Mouse (Mus musculus) MEL (cell line): ENCODE measurements at regions not wholly inside any gene's neighbourhood (a gene's known extent, or its start where the extent isn't known, plus 50 kb on each side); places are given as distances from the start of the nearest gene placed in this dataset.

Source experiments
- DNase-seq: peaks from one replicate; pipeline ENCODE4 v3.0.0; 2011; ENCODE audit warnings: low read depth, low spot score
- H3K27ac ChIP-seq: 2 replicates; pipeline ENCODE4 v1.5.1; 2012; ENCODE audit warnings: low read depth, mild to moderate bottlenecking, control low read depth, low read length, moderate library complexity; ENCODE audit not compliant: control insufficient read depth
- H3K27me3 ChIP-seq, 2 experiments: fragments of 150-350 bp in 1 of 2; sonication (generic) in 1 of 2; 2 replicates each; pipeline ENCODE4 v1.6.1; 2012; ENCODE audit warnings: low read length in 2 of 2, mild to moderate bottlenecking in 2 of 2, improper control_type of control experiment in 1 of 2, moderate library complexity in 1 of 2; ENCODE audit not compliant: insufficient read depth in 2 of 2, control insufficient read depth in 1 of 2
- H3K36me3 ChIP-seq, 2 experiments: 2 replicates each; pipeline ENCODE4 v1.6.1; 2012 to 2014; ENCODE audit warnings: low read length in 2 of 2, improper control_type of control experiment in 1 of 2, inconsistent platforms in 1 of 2, mild to moderate bottlenecking in 1 of 2; ENCODE audit not compliant: insufficient read depth in 2 of 2, control insufficient read depth in 1 of 2
- H3K4me1 ChIP-seq, 2 experiments: fragments of 150-350 bp in 1 of 2; sonication (generic) in 1 of 2; 2 replicates each; pipeline ENCODE4 v1.6.1; 2012; ENCODE audit warnings: low read length in 2 of 2, improper control_type of control experiment in 1 of 2, mild to moderate bottlenecking in 1 of 2; ENCODE audit not compliant: insufficient read depth in 2 of 2, control insufficient read depth in 1 of 2
- H3K4me3 ChIP-seq, 2 experiments: fragments of 150-350 bp in 1 of 2; sonication (generic) in 1 of 2; 2 replicates each; pipeline ENCODE4 v1.5.1; 2012; ENCODE audit warnings: low read depth in 2 of 2, low read length in 2 of 2, mild to moderate bottlenecking in 2 of 2, moderate library complexity in 2 of 2, control low read depth in 1 of 2, improper control_type of control experiment in 1 of 2; ENCODE audit not compliant: control insufficient read depth in 1 of 2, insufficient read depth in 1 of 2
- H3K79me2 ChIP-seq: 2 replicates; pipeline ENCODE4 v1.6.1; 2012; ENCODE audit warnings: mild to moderate bottlenecking, low read length, moderate library complexity; ENCODE audit not compliant: control insufficient read depth, poor library complexity, insufficient read depth
- H3K9ac ChIP-seq: 2 replicates; pipeline ENCODE4 v1.6.1; 2012; ENCODE audit warnings: low read depth, mild to moderate bottlenecking, control low read depth, low read length, moderate library complexity; ENCODE audit not compliant: control insufficient read depth, poor library complexity, severe bottlenecking
- H3K9me3 ChIP-seq: fragments of 150-350 bp; sonication (generic); replicated peaks from 2 replicates; pipeline ENCODE4 v1.6.1; 2012; ENCODE audit warnings: mild to moderate bottlenecking, low read length, improper control_type of control experiment, moderate library complexity; ENCODE audit not compliant: insufficient read depth
- BHLHE40 ChIP-seq: IDR thresholded peaks from 2 replicates; pipeline ENCODE4 v1.6.1; 2012; ENCODE audit warnings: low read depth, mild to moderate bottlenecking, inconsistent platforms, low read length, improper control_type of control experiment, borderline replicate concordance
- CHD1 ChIP-seq: IDR thresholded peaks from 2 replicates; pipeline ENCODE4 v1.6.1; 2012; ENCODE audit warnings: low read depth, mild to moderate bottlenecking, inconsistent platforms, low read length, improper control_type of control experiment
- CHD2 ChIP-seq: IDR thresholded peaks from 2 replicates; pipeline ENCODE4 v1.6.1; 2011; ENCODE audit warnings: low read length, improper control_type of control experiment
- ELF1 ChIP-seq: IDR thresholded peaks from 2 replicates; pipeline ENCODE4 v1.6.1; 2014; ENCODE audit warnings: low read depth, mild to moderate bottlenecking, inconsistent platforms, low read length, improper control_type of control experiment, moderate library complexity
- EP300 ChIP-seq, 2 experiments: IDR thresholded peaks; 2 replicates each; pipeline ENCODE4 v1.6.1; 2011; ENCODE audit warnings: improper control_type of control experiment in 2 of 2, low read length in 2 of 2, low read depth in 1 of 2, mild to moderate bottlenecking in 1 of 2
- GATA1 ChIP-seq: IDR thresholded peaks from 2 replicates; pipeline ENCODE4 v1.6.1; 2011; ENCODE audit warnings: low read depth, low read length, improper control_type of control experiment
- HCFC1 ChIP-seq: IDR thresholded peaks from 2 replicates; pipeline ENCODE4 v1.6.1; 2012; ENCODE audit warnings: low read depth, mild to moderate bottlenecking, inconsistent platforms, low read length, improper control_type of control experiment, moderate library complexity
- KAT2A ChIP-seq: conservative IDR thresholded peaks from 2 replicates; pipeline ENCODE4 v1.6.1; 2012; ENCODE audit warnings: low read depth, low read length, improper control_type of control experiment, inconsistent platforms
- MAX ChIP-seq: IDR thresholded peaks from 2 replicates; pipeline ENCODE4 v1.6.1; 2011; ENCODE audit warnings: low read length, improper control_type of control experiment
- MEF2A ChIP-seq: IDR thresholded peaks from 2 replicates; pipeline ENCODE4 v1.6.1; 2014; ENCODE audit warnings: low read depth, mild to moderate bottlenecking, inconsistent platforms, low read length, improper control_type of control experiment; ENCODE audit not compliant: poor library complexity, insufficient replicate concordance, severe bottlenecking; ENCODE audit errors: extremely low read depth
- NELFE ChIP-seq: IDR thresholded peaks from 2 replicates; pipeline ENCODE4 v1.6.1; 2011; ENCODE audit warnings: low read depth, low read length, improper control_type of control experiment
- NRF1 ChIP-seq: IDR thresholded peaks from 2 replicates; pipeline ENCODE4 v1.6.1; 2014; ENCODE audit warnings: low read depth, mild to moderate bottlenecking, inconsistent platforms, low read length, improper control_type of control experiment, moderate library complexity; ENCODE audit not compliant: poor library complexity, insufficient read depth, severe bottlenecking
- POLR2A ChIP-seq, 2 experiments: IDR thresholded peaks; 2 replicates each; pipeline ENCODE4 v1.6.1; 2011 to 2012; ENCODE audit warnings: low read length in 2 of 2, mild to moderate bottlenecking in 2 of 2, control low read depth in 1 of 2, improper control_type of control experiment in 1 of 2, low read depth in 1 of 2, moderate library complexity in 1 of 2; ENCODE audit not compliant: control insufficient read depth in 1 of 2, insufficient read depth in 1 of 2, poor library complexity in 1 of 2
- RAD21 ChIP-seq: IDR thresholded peaks from 2 replicates; pipeline ENCODE4 v1.6.1; 2011; ENCODE audit warnings: mild to moderate bottlenecking, low read depth, low read length, improper control_type of control experiment
- RCOR1 ChIP-seq: IDR thresholded peaks from 2 replicates; pipeline ENCODE4 v1.6.1; 2012; ENCODE audit warnings: low read depth, mild to moderate bottlenecking, inconsistent platforms, low read length, improper control_type of control experiment
- SIN3A ChIP-seq: IDR thresholded peaks from 2 replicates; pipeline ENCODE4 v1.6.1; 2012; ENCODE audit warnings: low read length, improper control_type of control experiment, inconsistent platforms
- SMC3 ChIP-seq: IDR thresholded peaks from 2 replicates; pipeline ENCODE4 v1.6.1; 2011; ENCODE audit warnings: low read depth, low read length, improper control_type of control experiment
- TAL1 ChIP-seq: IDR thresholded peaks from 2 replicates; pipeline ENCODE4 v1.6.1; 2012; ENCODE audit warnings: mild to moderate bottlenecking, inconsistent platforms, low read length, moderate library complexity, mixed read lengths
- TBP ChIP-seq: IDR thresholded peaks from 2 replicates; pipeline ENCODE4 v1.8.0; 2011; ENCODE audit warnings: low read depth, low read length, improper control_type of control experiment
- UBTF ChIP-seq: IDR thresholded peaks from 2 replicates; pipeline ENCODE4 v1.6.1; 2012; ENCODE audit warnings: low read depth, mild to moderate bottlenecking, inconsistent platforms, low read length, improper control_type of control experiment, moderate library complexity, borderline replicate concordance; ENCODE audit not compliant: insufficient read depth
- USF1 ChIP-seq: IDR thresholded peaks from 2 replicates; pipeline ENCODE4 v1.6.1; 2014; ENCODE audit warnings: low read depth, mild to moderate bottlenecking, inconsistent platforms, low read length, improper control_type of control experiment, moderate library complexity
- ZC3H11A ChIP-seq: IDR thresholded peaks from 2 replicates; pipeline ENCODE4 v1.6.1; 2012; ENCODE audit warnings: low read depth, mild to moderate bottlenecking, inconsistent platforms, low read length, improper control_type of control experiment
- ZKSCAN1 ChIP-seq: IDR thresholded peaks from 2 replicates; pipeline ENCODE4 v1.6.1; 2012; ENCODE audit warnings: low read depth, mild to moderate bottlenecking, inconsistent platforms, low read length, improper control_type of control experiment, moderate library complexity
- ZMIZ1 ChIP-seq: IDR thresholded peaks from 2 replicates; pipeline ENCODE4 v1.6.1; 2012; ENCODE audit warnings: low read depth, mild to moderate bottlenecking, inconsistent platforms, low read length, improper control_type of control experiment, moderate library complexity
- ZNF384 ChIP-seq: IDR thresholded peaks from 2 replicates; pipeline ENCODE4 v1.6.1; 2012; ENCODE audit warnings: low read depth, mild to moderate bottlenecking, inconsistent platforms, low read length, improper control_type of control experiment

- Histone ChIP-seq H3K27ac (no peak overlapping the region), H3K9ac (no peak overlapping the region), H3K27me3 (peaks cover 0 to 7% of the 10 kb centered on the region in 2 experiments; a peak in 2 of 4 replicates), H3K79me2 (no peaks in the 10 kb centered on the region), H3K4me3 (no peak overlapping the region), H3K9me3 (no peaks in the 10 kb centered on the region), H3K4me1 (no peaks in the 10 kb centered on the region), H3K36me3 (no peaks in the 10 kb centered on the region)
- TF ChIP-seq NELFE (no peak), TAL1 (no peak), HCFC1 (no peak), ZC3H11A (no peak), CHD2 (no peak), RCOR1 (no peak), RAD21 (no peak), POLR2A (IDR thresholded peaks at IDR 0.05; ENCODE audit: control insufficient read depth in 1 of 2, insufficient read depth in 1 of 2, low read depth in 1 of 2, low read length in 2 of 2, poor library complexity in 1 of 2) (no peak), MEF2A (no peak), ZKSCAN1 (no peak), ELF1 (no peak), ZNF384 (no peak), SMC3 (no peak), TBP (no peak), SIN3A (no peak), ZMIZ1 (no peak), CHD1 (no peak), BHLHE40 (no peak), MAX (no peak), NRF1 (no peak)
- DNase-seq = no peak
Measured at GRCm38 (mm10) chr3:115774723-115775122, 59.9 kb upstream of the S1pr1 start.

GRCm38 (mm10) chr3:115779144-115779890 is 64.4 kb upstream of the S1pr1 start:
- H3K36me3 ChIP-seq = no peaks in the 10 kb centered on the region
- no peak overlapping the region for H3K27ac ChIP-seq
- H3K4me3 ChIP-seq = no peak overlapping the region
- H3K9ac ChIP-seq = no peak overlapping the region
- H3K79me2 ChIP-seq = no peaks in the 10 kb centered on the region
- no peaks in the 10 kb centered on the region for H3K9me3 ChIP-seq
- TF ChIP-seq UBTF = no peak
- TF ChIP-seq MEF2A = no peak
- no peak for TF ChIP-seq KAT2A
- TF ChIP-seq BHLHE40 = no peak
- no peak for TF ChIP-seq USF1
- no peak for TF ChIP-seq SIN3A
- no peak for TF ChIP-seq ELF1
- TF ChIP-seq ZMIZ1 = no peak
- no peak for TF ChIP-seq GATA1
- no peak for TF ChIP-seq EP300 (IDR thresholded peaks at IDR 0.05; ENCODE audit: low read depth in 1 of 2, low read length in 2 of 2)
- no peak for TF ChIP-seq MAX
- TF ChIP-seq TAL1 = no peak
- H3K27me3 ChIP-seq = peaks cover 4 to 5% of the 10 kb centered on the region in 2 experiments; a peak in 2 of 4 replicates
- no peak for DNase-seq
- H3K4me1 ChIP-seq = no peaks in the 10 kb centered on the region
